Mouse (Mus musculus): Measurements from ENCODE around the gene Spint5. TPM values are rescaled to one million over a fixed set of nuclear protein-coding genes. Genes with fewer than 3 reads are reported as not detected.

Spint5 gene
- polyA plus RNA-seq, 1 experiment from 2014 or later = not detected

- Histone ChIP-seq H3K36me3 (peaks cover 100% of the 10 kb centered on the region), H3K9ac (no peak overlapping the region), H3K27ac (replicated peaks) (peak overlapping the region; percentile 21; the same call in 1 of the 2 replicates), H3K4me2 (no peak overlapping the region), H3K9me3 (no peaks in the 10 kb centered on the region), H3K27me3 (replicated peaks) (no peaks in the 10 kb centered on the region), H3K4me1 (peaks cover 47% of the 10 kb centered on the region), H3K4me3 (no peak overlapping the region)
- 55% methylated on average over 1 of the region's 1 CpGs for WGBS
- ATAC-seq (ENCODE audit: extremely low read depth, insufficient number of reproducible peaks, low FRiP score, low TSS enrichment) = no peak
Measured at GRCm38 (mm10) chr2:164758692-164759091, 43.6 kb downstream of the Spint5 start.

DNA sequence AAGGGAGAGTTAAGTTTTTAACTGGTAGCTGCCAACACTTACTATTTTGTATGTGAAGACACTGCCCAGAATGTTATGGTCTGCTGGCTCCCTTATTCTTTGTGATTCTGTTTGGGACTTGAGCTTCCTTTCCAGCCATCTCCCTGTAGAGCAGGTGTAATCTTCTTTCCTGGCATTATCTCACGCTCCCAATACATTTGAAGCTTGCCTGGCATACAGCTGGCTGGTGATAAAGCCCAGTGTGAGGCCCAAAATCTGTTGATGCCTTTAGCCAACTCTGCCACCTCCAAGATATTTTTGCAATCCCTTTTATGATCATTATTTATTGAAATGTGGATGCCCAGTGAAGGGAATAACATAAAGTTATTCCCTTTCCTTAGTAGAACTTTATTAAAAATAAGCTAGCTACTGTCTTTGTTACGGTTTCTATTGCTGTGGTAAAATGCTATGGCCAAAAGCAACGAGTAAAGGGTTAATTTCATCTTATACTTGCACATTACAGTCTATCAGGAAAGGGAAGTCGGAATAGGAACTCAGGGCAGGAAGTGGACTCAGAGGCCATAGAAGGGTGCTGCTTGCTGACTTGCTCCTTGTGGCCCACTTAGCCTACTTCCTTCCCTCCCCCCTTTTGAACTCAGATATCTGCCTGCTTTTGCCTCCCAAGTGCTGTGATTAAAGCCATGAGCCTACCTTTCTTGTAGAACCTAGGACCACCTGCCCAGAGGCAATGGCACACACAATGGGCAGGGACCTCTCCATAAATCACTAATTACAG lies 45.1 kb downstream of the Spint5 start:
- Histone ChIP-seq H3K27ac (replicated peaks) (0 out of 2 replicates have a peak overlapping the region, but pooled peaks have one; percentile 1), H3K4me1 (peaks cover 32% of the 10 kb centered on the region), H3K36me3 (peaks cover 95% of the 10 kb centered on the region), H3K9ac (no peak overlapping the region), H3K9me3 (no peaks in the 10 kb centered on the region), H3K27me3 (replicated peaks) (no peaks in the 10 kb centered on the region), H3K4me2 (no peak overlapping the region), H3K4me3 (no peak overlapping the region)
- WGBS = 70% methylated on average over 4 of the region's 4 CpGs
- ATAC-seq (ENCODE audit: extremely low read depth, insufficient number of reproducible peaks, low FRiP score, low TSS enrichment) = no peak

- Histone ChIP-seq H3K9me3 (no peaks in the 10 kb centered on the region), H3K9ac (no peak overlapping the region), H3K27me3 (replicated peaks) (no peaks in the 10 kb centered on the region), H3K4me2 (no peak overlapping the region), H3K27ac (replicated peaks) (0 out of 2 replicates have a peak overlapping the region, but pooled peaks have one; percentile 21), H3K4me1 (peaks cover 21% of the 10 kb centered on the region), H3K36me3 (peaks cover 95% of the 10 kb centered on the region), H3K4me3 (no peak overlapping the region)
- ATAC-seq (ENCODE audit: extremely low read depth, insufficient number of reproducible peaks, low FRiP score, low TSS enrichment) = no peak
- WGBS = 77% methylated on average over 2 of the region's 2 CpGs
Measured at GRCm38 (mm10) chr2:164761502-164761901, 46.4 kb downstream of the Spint5 start.

DNA sequence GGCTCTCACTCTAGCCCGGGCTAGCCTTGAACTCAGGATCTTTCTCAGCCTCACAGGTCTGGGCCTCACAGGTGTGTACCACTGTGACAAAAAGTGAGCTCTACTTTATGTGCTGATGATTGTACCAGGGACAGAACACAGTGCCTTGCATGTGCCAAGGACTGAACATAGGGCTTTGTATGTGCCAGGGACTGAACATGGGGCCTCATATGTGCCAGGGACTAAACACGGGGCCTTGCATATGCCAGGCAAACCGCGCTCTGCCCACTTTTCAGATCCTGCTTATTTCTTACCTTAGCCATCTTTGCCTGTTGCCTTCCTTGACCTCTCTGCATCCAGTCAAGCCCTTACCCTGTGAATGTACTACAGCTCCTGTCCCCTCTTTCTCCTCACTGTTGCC lies 46.9 kb downstream of the Spint5 start:
- H3K9ac ChIP-seq = no peak overlapping the region
- peaks cover 21% of the 10 kb centered on the region for H3K4me1 ChIP-seq
- 0 out of 2 replicates have a peak overlapping the region, but pooled peaks have one; percentile 21 for H3K27ac ChIP-seq (replicated peaks)
- ATAC-seq (ENCODE audit: extremely low read depth, insufficient number of reproducible peaks, low FRiP score, low TSS enrichment) = no peak
- no peak overlapping the region for H3K4me2 ChIP-seq
- H3K36me3 ChIP-seq = peaks cover 95% of the 10 kb centered on the region
- WGBS = 93% methylated on average over 4 of the region's 4 CpGs
- no peaks in the 10 kb centered on the region for H3K27me3 ChIP-seq (replicated peaks)
- no peaks in the 10 kb centered on the region for H3K9me3 ChIP-seq
- H3K4me3 ChIP-seq = no peak overlapping the region

DNA sequence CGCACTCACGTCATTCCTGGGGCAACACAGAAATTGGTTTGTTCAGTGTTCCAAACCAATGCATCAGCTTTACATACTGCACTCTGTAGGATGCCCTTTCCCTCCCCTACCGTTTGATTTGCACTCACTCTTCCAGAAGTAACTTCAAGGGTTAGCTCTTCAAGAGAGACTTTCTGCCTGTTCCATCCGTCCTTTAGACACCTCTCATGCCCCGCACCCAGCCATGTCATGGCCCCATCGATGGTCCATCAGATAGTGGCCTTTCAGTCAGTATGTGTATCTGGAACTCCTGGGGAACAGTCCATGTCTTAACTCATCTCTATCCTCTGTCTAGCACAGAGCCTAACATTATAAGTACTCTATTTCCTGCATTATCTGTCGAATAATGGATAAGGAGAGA lies 47.5 kb downstream of the Spint5 start:
- H3K27ac ChIP-seq (replicated peaks) = no peak overlapping the region
- no peak for ATAC-seq (ENCODE audit: extremely low read depth, insufficient number of reproducible peaks, low FRiP score, low TSS enrichment)
- peaks cover 21% of the 10 kb centered on the region for H3K4me1 ChIP-seq
- WGBS = 79% methylated on average over 7 of the region's 7 CpGs
- H3K9me3 ChIP-seq = no peaks in the 10 kb centered on the region
- H3K4me2 ChIP-seq = no peak overlapping the region
- H3K4me3 ChIP-seq = no peak overlapping the region
- peaks cover 95% of the 10 kb centered on the region for H3K36me3 ChIP-seq
- no peaks in the 10 kb centered on the region for H3K27me3 ChIP-seq (replicated peaks)
- H3K9ac ChIP-seq = no peak overlapping the region

DNA sequence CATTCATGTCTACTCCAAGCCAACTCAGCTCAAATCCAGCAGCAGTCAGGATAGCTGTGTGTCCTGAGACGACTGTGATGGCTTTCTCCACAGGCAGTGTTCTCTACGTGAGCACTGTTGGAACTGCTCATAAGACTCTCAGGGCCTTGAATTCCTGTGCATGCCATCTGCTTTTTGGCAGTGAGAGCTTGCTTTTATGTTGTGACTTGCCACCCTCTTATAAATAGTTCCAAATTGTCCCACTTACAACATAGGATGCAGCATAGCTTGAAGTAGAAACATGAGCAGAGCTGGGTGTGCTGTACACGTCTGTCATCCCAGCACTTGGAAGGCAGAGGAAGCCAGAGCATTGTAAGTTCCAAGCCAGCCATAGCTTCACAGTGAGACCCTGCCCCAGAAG lies 50.7 kb downstream of the Spint5 start:
- no peak overlapping the region for H3K4me2 ChIP-seq
- H3K9ac ChIP-seq = no peak overlapping the region
- H3K4me1 ChIP-seq = peaks cover 26% of the 10 kb centered on the region
- peak overlapping the region; percentile 33; the same call in 1 of the 2 replicates for H3K27ac ChIP-seq (replicated peaks)
- no peak overlapping the region for H3K4me3 ChIP-seq
- H3K27me3 ChIP-seq (replicated peaks) = no peaks in the 10 kb centered on the region
- no peaks in the 10 kb centered on the region for H3K9me3 ChIP-seq
- peaks cover 72% of the 10 kb centered on the region for H3K36me3 ChIP-seq
- no peak for ATAC-seq (ENCODE audit: extremely low read depth, insufficient number of reproducible peaks, low FRiP score, low TSS enrichment)
- WGBS = 68% methylated on average over 3 of the region's 3 CpGs

Other genes starting within 250 kb of the Spint5 start
- not detected in 2 replicates for gene Trp53tg5, start 241.6 kb upstream of the Spint5 start, polyA plus RNA-seq (2015; fragmentation: Nextera tagmentation; extraction: Ambion mirVana)
- gene Dbndd2, start 229.2 kb upstream of the Spint5 start, polyA plus RNA-seq (2015; fragmentation: Nextera tagmentation; extraction: Ambion mirVana) = 8.9 and 17.9 TPM in 2 replicates
- gene Pigt, start 217.8 kb upstream of the Spint5 start, polyA plus RNA-seq (2015; fragmentation: Nextera tagmentation; extraction: Ambion mirVana) = 53.0 and 54.5 TPM in 2 replicates
- gene Wfdc2, start 152.9 kb upstream of the Spint5 start, polyA plus RNA-seq (2015; fragmentation: Nextera tagmentation; extraction: Ambion mirVana) = 11.1 and 12.7 TPM in 2 replicates
- gene Spint3, start 141.8 kb upstream of the Spint5 start, polyA plus RNA-seq (2015; fragmentation: Nextera tagmentation; extraction: Ambion mirVana) = not detected in 2 replicates
- gene Wfdc6a, start 129.9 kb upstream of the Spint5 start, polyA plus RNA-seq (2015; fragmentation: Nextera tagmentation; extraction: Ambion mirVana) = 0.44 TPM in 1 of 2 replicates, not detected in the other
- not detected in 2 replicates for gene Eppin, start 121.7 kb upstream of the Spint5 start, polyA plus RNA-seq (2015; fragmentation: Nextera tagmentation; extraction: Ambion mirVana)
- not detected in 2 replicates for gene Wfdc6b, start 101.8 kb upstream of the Spint5 start, polyA plus RNA-seq (2015; fragmentation: Nextera tagmentation; extraction: Ambion mirVana)
- gene Wfdc8, start 101.7 kb upstream of the Spint5 start, polyA plus RNA-seq (2015; fragmentation: Nextera tagmentation; extraction: Ambion mirVana) = not detected in 2 replicates
- gene Wfdc16, start 76.5 kb upstream of the Spint5 start, polyA plus RNA-seq (2015; fragmentation: Nextera tagmentation; extraction: Ambion mirVana) = not detected in 2 replicates
- gene Wfdc10, start 59.3 kb upstream of the Spint5 start, polyA plus RNA-seq (2015; fragmentation: Nextera tagmentation; extraction: Ambion mirVana) = not detected in 2 replicates
- not detected in 2 replicates for gene Wfdc9, start 58.7 kb upstream of the Spint5 start, polyA plus RNA-seq (2015; fragmentation: Nextera tagmentation; extraction: Ambion mirVana)
- gene Wfdc11, start 41.2 kb upstream of the Spint5 start, polyA plus RNA-seq (2015; fragmentation: Nextera tagmentation; extraction: Ambion mirVana) = not detected in 2 replicates
- not detected in 2 replicates for gene Wfdc13, start 30.2 kb upstream of the Spint5 start, polyA plus RNA-seq (2015; fragmentation: Nextera tagmentation; extraction: Ambion mirVana)
- not detected in 2 replicates for gene Spint4, start 16.8 kb upstream of the Spint5 start, polyA plus RNA-seq (2015; fragmentation: Nextera tagmentation; extraction: Ambion mirVana)
- gene Wfdc3, start 30.6 kb downstream of the Spint5 start, polyA plus RNA-seq (2015; fragmentation: Nextera tagmentation; extraction: Ambion mirVana) = 0.27 and 0.28 TPM in 2 replicates
- 55.0 and 56.9 TPM in 2 replicates for gene Dnttip1, start 30.7 kb downstream of the Spint5 start, polyA plus RNA-seq (2015; fragmentation: Nextera tagmentation; extraction: Ambion mirVana)
- gene Ube2c, start 54.6 kb downstream of the Spint5 start, polyA plus RNA-seq (2015; fragmentation: Nextera tagmentation; extraction: Ambion mirVana) = 434 and 464 TPM in 2 replicates
- gene Tnnc2, start 64.7 kb downstream of the Spint5 start, polyA plus RNA-seq (2015; fragmentation: Nextera tagmentation; extraction: Ambion mirVana) = 1.0 and 3.8 TPM in 2 replicates
- gene Snx21, start 70.5 kb downstream of the Spint5 start, polyA plus RNA-seq (2015; fragmentation: Nextera tagmentation; extraction: Ambion mirVana) = 26.7 and 31.8 TPM in 2 replicates
- gene Acot8, start 89.6 kb downstream of the Spint5 start, polyA plus RNA-seq (2015; fragmentation: Nextera tagmentation; extraction: Ambion mirVana) = 12.0 and 18.0 TPM in 2 replicates
- 5.0 and 5.4 TPM in 2 replicates for gene Zswim3, start 89.8 kb downstream of the Spint5 start, polyA plus RNA-seq (2015; fragmentation: Nextera tagmentation; extraction: Ambion mirVana)
- gene Zswim1, start 107.4 kb downstream of the Spint5 start, polyA plus RNA-seq (2015; fragmentation: Nextera tagmentation; extraction: Ambion mirVana) = 8.7 and 9.0 TPM in 2 replicates
- gene Spata25, start 113.2 kb downstream of the Spint5 start, polyA plus RNA-seq (2015; fragmentation: Nextera tagmentation; extraction: Ambion mirVana) = not detected in 2 replicates
- gene Ctsa, start 117.6 kb downstream of the Spint5 start, polyA plus RNA-seq (2015; fragmentation: Nextera tagmentation; extraction: Ambion mirVana) = 171 and 180 TPM in 2 replicates
- 44.5 and 46.7 TPM in 2 replicates for gene Neurl2, start 118.2 kb downstream of the Spint5 start, polyA plus RNA-seq (2015; fragmentation: Nextera tagmentation; extraction: Ambion mirVana)
- gene Pltp, start 142.4 kb downstream of the Spint5 start, polyA plus RNA-seq (2015; fragmentation: Nextera tagmentation; extraction: Ambion mirVana) = 11.8 and 14.9 TPM in 2 replicates
- gene Pcif1, start 164.0 kb downstream of the Spint5 start, polyA plus RNA-seq (2015; fragmentation: Nextera tagmentation; extraction: Ambion mirVana) = 56.0 and 63.1 TPM in 2 replicates
- gene Zfp335, start 196.5 kb downstream of the Spint5 start, polyA plus RNA-seq (2015; fragmentation: Nextera tagmentation; extraction: Ambion mirVana) = 8.8 and 9.2 TPM in 2 replicates
- gene Mmp9, start 225.5 kb downstream of the Spint5 start, polyA plus RNA-seq (2015; fragmentation: Nextera tagmentation; extraction: Ambion mirVana) = 0.33 and 0.36 TPM in 2 replicates
- gene Slc12a5, start 245.5 kb downstream of the Spint5 start, polyA plus RNA-seq (2015; fragmentation: Nextera tagmentation; extraction: Ambion mirVana) = 0.42 and 0.56 TPM in 2 replicates